Mouse (Mus musculus): Measurements from ENCODE around the gene Vrk1.

The Vrk1 gene

DNA sequence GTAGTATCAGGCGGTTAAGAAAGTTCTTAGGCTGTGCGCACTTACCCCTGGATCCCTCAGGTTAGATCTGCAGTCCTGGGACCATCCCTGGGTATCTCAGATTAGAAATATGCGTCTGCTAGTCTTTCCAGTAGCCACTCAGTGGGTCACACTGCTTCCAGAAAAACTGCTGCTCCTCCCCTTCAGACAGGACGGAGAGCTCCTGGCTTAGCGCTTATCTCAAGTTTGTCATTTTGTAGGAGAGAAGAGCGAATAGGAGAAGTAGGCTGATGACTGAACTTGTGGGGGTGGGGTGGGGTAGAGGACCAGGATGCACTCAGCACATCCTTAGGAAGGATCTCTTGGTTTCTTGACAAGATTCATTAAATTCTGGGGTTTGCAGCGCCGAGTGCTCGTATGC lies 13.6 kb downstream of the Vrk1 start:
- no peak for TF ChIP-seq GATA4 (IDR thresholded peaks at IDR 0.05; ENCODE audit: insufficient replicate concordance, low read length)

DNA sequence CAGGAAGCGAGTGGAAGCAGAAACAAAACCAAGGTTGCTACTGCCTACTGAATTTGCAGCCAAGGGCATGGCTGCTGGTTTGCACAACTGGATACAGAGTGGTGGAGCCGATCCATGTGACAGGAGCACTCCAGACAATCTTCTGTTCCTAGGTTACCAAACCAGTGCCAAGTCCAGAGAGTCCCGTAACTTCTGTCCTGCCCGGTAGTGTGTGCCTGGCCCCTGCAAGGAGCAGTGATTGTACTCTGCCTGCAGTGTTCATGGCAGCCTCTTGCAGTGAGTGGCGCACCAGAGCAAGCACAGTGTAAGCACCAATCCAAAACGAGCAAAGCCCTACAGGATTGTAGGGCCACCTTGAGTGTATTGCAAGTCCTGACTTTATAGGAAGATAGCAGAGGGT lies 15.4 kb downstream of the Vrk1 start:
- TF ChIP-seq GATA4 (IDR thresholded peaks at IDR 0.05; ENCODE audit: insufficient replicate concordance, low read length), result no peak

DNA sequence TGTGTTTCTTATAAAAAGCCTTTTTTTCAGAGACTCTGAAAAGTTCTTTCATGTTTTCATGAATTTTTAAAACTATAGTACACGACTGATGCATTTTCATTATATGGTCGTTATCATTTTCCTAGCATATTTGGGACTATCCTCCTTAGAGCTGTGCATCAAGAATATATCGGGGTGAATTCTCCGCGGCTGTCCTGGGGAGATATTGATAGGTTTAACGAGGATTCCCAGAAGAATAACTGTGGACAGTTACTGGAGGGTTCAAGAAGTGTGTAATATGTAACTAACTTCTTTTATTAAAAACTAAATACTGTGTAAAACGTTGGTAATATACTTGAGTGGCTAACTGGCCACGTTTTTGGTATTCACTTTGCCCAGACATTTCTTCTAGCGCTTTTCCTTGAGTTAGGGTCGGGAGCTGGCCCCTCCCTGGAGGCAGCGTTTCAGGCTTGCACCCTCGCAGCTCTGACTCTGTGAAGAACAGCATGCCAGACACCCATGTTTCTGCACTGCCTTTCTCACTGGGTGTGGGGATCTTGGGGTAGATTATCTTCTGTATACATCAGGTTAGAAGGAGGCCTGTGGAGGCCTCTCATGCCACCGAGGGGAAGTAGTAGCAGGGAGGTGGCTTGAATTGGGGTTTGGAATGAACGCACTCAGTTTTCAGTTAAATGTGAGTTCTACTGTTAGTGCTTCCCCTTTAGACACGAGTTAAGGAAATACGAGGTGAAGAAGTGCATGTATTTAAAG lies 16.5 kb downstream of the Vrk1 start:
- no peak for TF ChIP-seq GATA4 (IDR thresholded peaks at IDR 0.05; ENCODE audit: insufficient replicate concordance, low read length)

DNA sequence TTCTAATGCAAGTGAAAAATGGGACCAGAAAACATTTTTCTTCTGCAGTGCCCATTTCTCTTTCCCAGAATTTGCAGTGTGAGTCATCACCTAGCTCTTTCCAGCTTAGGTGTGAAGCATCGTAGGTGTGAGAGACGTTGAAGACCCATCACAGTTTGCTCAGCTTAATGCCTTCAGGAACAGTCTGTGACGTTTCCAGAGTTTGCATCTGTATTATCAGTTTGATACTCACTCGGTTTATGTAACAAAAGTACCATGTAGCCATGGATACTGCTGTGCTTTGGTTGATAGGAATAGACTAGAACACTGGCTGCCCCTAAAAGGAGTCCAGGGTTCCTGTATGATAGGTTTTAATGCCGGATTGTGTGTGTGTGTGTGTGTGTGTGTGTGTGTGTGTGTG lies 17.3 kb downstream of the Vrk1 start:
- TF ChIP-seq GATA4 (IDR thresholded peaks at IDR 0.05; ENCODE audit: insufficient replicate concordance, low read length), result no peak

DNA sequence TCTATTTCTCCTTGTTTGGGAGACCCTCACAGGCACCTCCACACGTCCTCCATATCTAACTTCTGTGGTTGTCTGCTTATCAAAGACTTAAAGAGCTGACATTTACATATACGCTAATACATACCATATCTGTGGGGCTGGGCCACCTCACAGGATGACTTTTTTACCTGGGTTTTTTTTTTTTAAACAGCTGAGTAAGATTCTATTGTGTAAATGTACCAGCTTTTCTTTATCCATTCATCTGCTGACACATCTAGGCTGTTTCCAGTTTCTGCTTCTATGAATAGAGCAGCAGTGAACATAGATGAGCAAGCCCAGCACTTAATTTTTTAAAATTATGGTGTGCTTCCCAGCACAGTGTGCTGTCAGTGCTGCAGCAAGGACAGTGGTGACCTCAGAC lies 19.6 kb downstream of the Vrk1 start:
- TF ChIP-seq GATA4 (IDR thresholded peaks at IDR 0.05; ENCODE audit: insufficient replicate concordance, low read length), result no peak

DNA sequence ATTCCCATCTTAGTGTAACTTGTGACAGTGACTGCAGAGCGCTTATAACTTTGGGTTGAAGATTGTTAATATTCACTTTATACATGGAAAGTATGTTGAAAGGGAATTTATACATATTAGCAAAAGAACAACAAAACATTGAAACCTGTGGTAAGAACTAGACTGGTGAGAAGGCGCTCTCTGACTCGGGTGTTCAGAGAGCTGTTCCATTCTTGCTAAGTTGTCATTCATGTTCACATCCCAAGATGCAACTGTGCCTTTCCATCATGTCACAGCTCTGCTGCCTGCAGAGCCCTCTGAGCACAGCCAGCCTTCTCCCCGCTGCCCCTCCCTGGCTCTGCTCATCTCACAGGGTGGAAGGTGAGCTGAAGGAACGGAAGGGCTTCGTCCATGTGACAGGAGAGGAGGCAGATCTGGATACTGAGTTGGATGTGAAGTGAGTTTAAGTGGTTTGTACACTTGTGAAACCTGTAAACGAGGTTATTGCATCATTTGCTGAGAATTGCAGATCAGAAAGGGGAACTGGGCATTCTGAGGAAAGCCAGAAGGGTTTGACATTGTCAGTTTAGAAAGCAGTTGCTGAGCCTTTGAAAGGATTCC lies 20.2 kb downstream of the Vrk1 start:
- no peak for TF ChIP-seq GATA4 (IDR thresholded peaks at IDR 0.05; ENCODE audit: insufficient replicate concordance, low read length)

DNA sequence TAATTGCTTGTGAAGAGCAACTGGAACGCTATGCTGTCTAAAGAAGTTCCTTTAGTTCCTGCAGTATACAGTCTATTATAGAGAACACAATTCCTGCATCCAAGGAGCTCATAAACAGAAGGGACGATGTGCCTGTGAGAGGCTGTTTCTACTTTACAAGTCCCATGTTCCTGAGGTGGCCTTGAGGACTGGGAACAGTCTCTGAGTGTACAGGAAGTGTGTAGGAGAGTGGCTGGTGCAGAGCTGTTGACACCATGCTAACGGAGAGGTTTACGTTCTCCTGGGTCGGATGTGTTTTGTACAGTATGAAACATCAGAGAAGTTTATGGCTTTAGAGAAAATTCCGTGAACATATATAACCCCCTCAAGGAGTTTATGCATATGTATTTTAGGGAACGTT lies 20.8 kb downstream of the Vrk1 start:
- no peak for TF ChIP-seq GATA4 (IDR thresholded peaks at IDR 0.05; ENCODE audit: insufficient replicate concordance, low read length)

DNA sequence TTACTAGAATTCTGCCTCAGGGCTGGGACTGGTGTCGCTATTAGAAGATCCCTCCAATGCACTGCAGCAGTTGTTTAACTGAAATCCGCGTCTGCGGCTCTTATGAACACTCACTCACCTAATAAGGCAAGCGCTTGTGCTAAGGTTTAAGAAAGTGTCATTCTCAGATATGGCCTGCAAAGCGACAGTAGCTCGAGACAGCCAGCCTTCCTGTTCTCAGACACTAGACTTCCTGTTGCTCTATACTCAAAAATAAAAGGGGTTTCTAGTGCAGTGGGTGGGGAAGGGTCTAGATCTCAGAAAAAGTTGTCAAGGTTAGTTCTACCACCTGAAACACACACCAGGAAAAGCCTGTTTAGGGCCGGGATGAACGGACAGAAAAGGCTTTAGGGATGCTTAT lies 21.9 kb downstream of the Vrk1 start:
- TF ChIP-seq GATA4 (IDR thresholded peaks at IDR 0.05; ENCODE audit: insufficient replicate concordance, low read length), result no peak

DNA sequence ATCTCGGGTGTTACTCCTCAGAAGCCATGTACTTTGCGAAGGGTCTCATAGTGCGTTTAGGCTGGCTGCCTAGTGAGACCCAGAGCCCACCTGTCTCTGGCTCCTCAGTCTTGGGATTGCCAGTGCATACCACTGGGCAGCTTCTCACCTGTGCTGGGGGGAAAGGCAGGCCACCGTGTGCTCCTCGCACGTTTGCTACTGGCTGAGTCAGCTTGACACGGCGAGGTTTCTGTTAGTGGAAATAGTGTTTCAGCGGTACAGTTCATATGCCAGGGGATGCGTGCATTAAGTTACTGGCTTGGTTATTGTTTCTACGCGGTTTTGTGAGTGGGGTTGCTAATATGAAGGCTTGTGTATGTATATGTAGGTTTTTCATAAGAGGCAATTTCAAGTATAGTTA lies 22.3 kb downstream of the Vrk1 start:
- TF ChIP-seq GATA4 (IDR thresholded peaks at IDR 0.05; ENCODE audit: insufficient replicate concordance, low read length), result no peak

DNA sequence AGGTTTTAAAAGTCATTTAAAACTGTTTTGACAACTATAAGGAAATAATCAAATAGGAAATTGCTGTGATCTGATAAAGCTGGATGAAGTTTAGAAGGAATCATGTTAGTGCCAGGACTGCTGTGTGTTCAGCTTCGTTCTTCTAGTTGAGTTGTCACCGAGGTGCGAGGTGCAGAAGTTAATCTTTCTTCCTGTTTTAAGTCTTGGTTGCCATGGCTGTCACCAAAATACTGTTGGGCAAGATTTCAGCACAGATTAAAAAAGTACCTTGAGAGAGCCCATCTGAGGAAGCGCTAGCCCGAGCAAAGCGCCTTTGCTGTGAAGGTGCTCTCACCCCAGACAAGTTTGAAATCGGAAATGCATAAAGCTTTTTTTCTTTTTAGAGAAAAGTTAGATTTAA lies 24.2 kb downstream of the Vrk1 start:
- TF ChIP-seq GATA4 (IDR thresholded peaks at IDR 0.05; ENCODE audit: insufficient replicate concordance, low read length), result no peak

DNA sequence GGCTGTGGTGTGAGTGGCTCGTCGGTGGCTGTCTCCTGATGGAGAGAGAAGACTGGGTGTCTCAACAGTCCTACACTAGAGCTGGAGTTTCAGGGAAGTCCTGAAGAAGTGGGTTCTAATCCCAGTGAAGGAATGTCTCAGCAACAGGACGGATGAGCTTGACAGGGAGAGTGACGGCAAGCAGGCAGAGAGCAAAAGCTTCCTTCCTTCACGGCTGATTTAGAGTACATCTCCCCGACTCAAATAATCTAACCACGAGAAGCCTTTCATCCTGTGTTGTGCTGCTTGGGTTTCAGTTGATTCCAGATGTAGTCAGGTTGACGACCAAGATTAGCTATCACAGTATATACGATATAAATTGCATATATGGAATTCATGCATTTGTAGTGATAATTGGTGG lies 24.7 kb downstream of the Vrk1 start:
- no peak for TF ChIP-seq GATA4 (IDR thresholded peaks at IDR 0.05; ENCODE audit: insufficient replicate concordance, low read length)

DNA sequence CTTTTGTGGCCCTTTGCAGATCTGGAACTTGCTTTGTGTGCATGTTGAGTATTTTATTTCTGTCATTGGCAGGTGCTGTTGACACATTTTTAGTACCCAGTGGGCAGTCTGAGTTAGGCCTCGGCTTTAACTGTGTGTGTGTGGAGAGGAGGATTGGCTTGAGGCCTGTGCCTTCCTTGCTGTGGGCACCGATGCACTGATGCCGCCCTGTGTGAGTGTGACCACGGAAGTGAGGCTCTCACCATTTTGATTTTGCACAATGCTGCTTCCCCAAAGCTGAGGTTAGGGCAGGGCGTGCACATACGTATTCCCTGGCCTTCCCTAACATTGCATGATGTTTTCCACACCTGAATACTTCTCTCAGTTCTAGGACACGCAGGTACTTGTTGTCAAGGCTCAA lies 30.2 kb downstream of the Vrk1 start:
- TF ChIP-seq GATA4 (IDR thresholded peaks at IDR 0.05; ENCODE audit: insufficient replicate concordance, low read length), result no peak

DNA sequence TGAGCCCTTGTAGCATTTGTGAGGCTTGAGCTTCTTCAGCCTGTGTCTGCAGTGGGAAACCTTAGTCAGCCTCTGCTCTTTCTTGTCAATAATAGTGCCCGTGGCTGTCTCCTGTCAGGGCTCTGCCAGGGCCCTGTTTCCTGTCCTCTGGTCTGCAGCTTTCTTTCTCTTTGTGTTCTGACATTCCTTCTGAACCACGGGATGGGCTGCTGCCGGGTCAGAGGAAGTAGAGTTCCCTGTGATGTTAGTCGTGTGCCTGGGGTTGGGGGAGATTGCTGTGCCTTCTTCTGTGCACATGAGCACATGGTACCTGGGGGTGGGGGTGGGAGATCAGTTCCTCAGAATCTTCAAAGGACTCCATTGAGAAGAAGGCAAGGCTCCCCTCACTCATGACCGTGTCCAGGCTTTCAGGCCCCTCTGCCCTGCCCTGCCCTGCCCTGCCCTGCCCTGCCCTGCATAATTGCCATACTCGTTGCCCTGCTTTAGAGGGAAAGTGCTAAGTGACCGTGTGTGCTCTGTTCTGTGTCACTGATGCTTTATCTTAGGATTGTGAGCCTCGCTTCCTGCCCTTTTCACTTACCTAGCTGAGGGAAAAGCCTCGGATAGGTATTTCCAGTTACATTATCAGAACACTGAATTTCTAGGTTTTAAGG lies 36.2 kb downstream of the Vrk1 start:
- no peak for TF ChIP-seq GATA4 (IDR thresholded peaks at IDR 0.05; ENCODE audit: insufficient replicate concordance, low read length)

DNA sequence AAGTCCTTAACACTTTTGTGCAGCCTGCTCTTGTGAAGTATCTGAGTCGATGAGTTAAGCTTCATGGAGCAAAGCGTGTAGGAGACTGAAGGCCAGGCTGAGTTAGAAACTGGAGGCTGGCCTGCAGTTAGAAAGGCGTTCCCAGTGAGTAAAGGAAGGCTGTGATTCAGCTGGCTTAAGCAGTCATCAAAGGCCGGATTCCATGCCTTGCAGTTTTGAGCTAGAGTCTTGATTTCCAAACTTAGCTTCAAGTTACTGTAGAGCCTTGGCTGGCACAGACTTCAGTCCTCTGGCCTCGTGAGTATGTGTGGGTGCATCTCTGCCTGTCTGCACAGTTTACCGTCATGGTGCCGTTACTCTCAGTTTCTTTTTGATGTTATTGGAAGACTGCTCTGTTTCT lies 42.2 kb downstream of the Vrk1 start:
- no peak for TF ChIP-seq GATA4 (IDR thresholded peaks at IDR 0.05; ENCODE audit: insufficient replicate concordance, low read length)

DNA sequence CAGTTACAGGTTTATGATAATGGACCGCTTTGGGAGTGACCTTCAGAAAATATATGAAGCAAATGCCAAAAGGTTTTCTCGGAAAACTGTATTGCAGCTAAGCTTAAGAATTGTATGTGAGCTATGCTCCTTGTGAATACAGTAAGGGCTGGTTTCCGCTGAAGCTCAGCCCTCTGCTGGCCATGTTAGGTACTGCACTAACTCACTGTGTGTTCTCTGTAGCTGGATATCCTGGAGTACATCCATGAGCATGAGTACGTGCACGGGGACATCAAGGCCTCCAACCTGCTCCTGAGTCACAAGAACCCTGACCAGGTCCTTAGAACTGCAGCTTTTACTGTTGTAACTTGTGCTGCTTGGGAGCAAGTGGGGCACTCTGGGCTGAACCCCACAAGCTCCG lies 45.8 kb downstream of the Vrk1 start:
- TF ChIP-seq GATA4 (IDR thresholded peaks at IDR 0.05; ENCODE audit: insufficient replicate concordance, low read length), result no peak

DNA sequence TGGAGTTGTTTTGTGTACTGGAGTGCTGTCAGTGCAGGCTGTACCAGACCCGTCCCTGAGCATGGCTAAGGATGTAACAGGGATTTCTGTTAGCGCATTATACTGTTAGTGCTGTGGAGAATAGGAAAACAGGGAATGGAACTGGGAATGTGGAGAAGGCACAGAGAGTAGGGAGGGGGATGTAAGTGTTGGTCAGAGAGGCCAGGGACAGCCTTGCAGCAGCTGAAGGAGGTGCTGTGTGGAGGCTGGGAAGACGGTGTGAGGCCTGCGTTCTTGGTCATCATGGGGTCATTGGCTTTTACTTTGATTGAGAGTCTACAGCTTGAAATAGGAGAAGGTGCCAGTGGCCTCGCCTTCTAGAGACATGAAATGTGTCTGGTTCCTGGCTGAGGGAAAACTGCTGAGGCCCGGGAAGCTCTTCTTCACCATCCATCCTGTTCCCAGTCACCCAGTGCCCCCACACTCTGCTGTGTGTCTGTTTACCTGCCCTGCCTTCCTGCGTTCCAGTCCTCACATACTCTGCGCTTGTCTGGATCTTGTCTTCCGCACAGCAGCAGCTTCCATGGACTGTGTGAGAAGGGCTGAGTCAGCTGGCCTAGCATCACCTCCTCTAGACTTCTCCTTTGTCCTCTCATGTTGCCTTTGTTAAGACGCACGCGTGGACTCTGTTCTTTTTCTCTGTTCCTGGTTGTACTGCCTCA lies 50.0 kb downstream of the Vrk1 start:
- no peak for TF ChIP-seq GATA4 (IDR thresholded peaks at IDR 0.05; ENCODE audit: insufficient replicate concordance, low read length)

All from liver, adult (tissue).